Mouse (Mus musculus) liver, postnatal 0 days (tissue): ENCODE measurements around the gene Gm49425. TPM values are rescaled to one million over a fixed set of nuclear protein-coding genes. Genes with fewer than 3 reads are reported as not detected.
A peak's percentile ranks its signal among the peaks of the same experiment; 100 is the strongest.

Experiments used
- ATAC-seq: fragments of 200-750 bp; cut with Nextera tagmentation; 2 replicates; pipeline ENCODE4 v1.8.0; 2017; ENCODE audit warnings: mild to moderate bottlenecking, moderate library complexity
- DNase-seq: peaks from one replicate; pipeline ENCODE4 v3.0.0-alpha.2; 2016
- H3K27ac ChIP-seq: fragments of 300-500 bp; sonication (generic); 2 replicates; pipeline ENCODE4 v1.5.1; 2014; ENCODE audit warnings: antibody characterized with exemption, moderate library complexity, mild to moderate bottlenecking, low read depth
- H3K27me3 ChIP-seq: fragments of 300-500 bp; sonication (generic); 2 replicates; pipeline ENCODE4 v1.6.1; 2014; ENCODE audit warnings: low read length, control low read depth, mixed read lengths; ENCODE audit not compliant: insufficient read depth
- H3K36me3 ChIP-seq: fragments of 300-500 bp; sonication (generic); replicated peaks from 2 replicates; pipeline ENCODE4 v1.6.1; 2014; ENCODE audit warnings: mild to moderate bottlenecking, control low read depth, low read length, moderate library complexity, mixed read lengths; ENCODE audit not compliant: insufficient read depth
- H3K4me1 ChIP-seq: fragments of 300-500 bp; sonication (generic); 2 replicates; pipeline ENCODE4 v1.6.1; 2014; ENCODE audit warnings: antibody characterized with exemption, mild to moderate bottlenecking, control low read depth; ENCODE audit not compliant: insufficient read depth
- H3K4me2 ChIP-seq: fragments of 300-500 bp; sonication (generic); 2 replicates; pipeline ENCODE4 v1.6.1; 2014; ENCODE audit warnings: low read depth, mild to moderate bottlenecking, low read length, moderate library complexity, mixed read lengths
- H3K4me3 ChIP-seq: fragments of 300-500 bp; sonication (generic); 2 replicates; pipeline ENCODE4 v1.5.1; 2014; ENCODE audit warnings: low read depth, low read length
- H3K9ac ChIP-seq: fragments of 300-500 bp; sonication (generic); replicated peaks from 2 replicates; pipeline ENCODE4 v1.6.1; 2014; ENCODE audit warnings: mild to moderate bottlenecking, moderate library complexity
- H3K9me3 ChIP-seq: fragments of 300-500 bp; sonication (generic); 2 replicates; pipeline ENCODE4 v1.6.1; 2016; ENCODE audit warnings: mild to moderate bottlenecking, control low read depth, low read length, mixed read lengths
- CTCF ChIP-seq: sonication (generic); IDR thresholded peaks from 2 replicates; pipeline ENCODE4 v1.5.1; 2016; ENCODE audit warnings: antibody characterized with exemption, low read depth
- EP300 ChIP-seq: IDR thresholded peaks from 2 replicates; pipeline ENCODE4 v1.6.1; 2016; ENCODE audit warnings: antibody characterized with exemption, low read depth, mild to moderate bottlenecking
- WGBS: fragments of 180-500 bp; shearing (Covaris S2); extraction: QIAGEN DNeasy Blood & Tissue Kit; methylation state at CpG from one replicate; pipeline ENCODE4 v1.1.7; 2014; ENCODE audit not compliant: insufficient replicate concordance; 5-methylcytosine and 5-hydroxymethylcytosine counted together
- polyA plus RNA-seq: library from polyadenylated mRNA; unstranded; fragments of >200 nt; fragmentation: Nextera tagmentation; extraction: Ambion mirVana; gene quantifications from 2 replicates; pipeline ENCODE4 v1.2.1, GENCODE M21; 2015

Gm49425 gene
- polyA plus RNA-seq, 1 experiment from 2014 or later: not detected

- Histone ChIP-seq H3K9me3 (no peaks in the 10 kb centered on the region), H3K9ac (no peak overlapping the region), H3K4me2 (no peak overlapping the region), H3K27me3 (no peaks in the 10 kb centered on the region), H3K36me3 (no peaks in the 10 kb centered on the region), H3K4me1 (no peaks in the 10 kb centered on the region), H3K27ac (no peak overlapping the region), H3K4me3 (no peak overlapping the region)
- ATAC-seq (no peak), DNase-seq (no peak)
- TF ChIP-seq EP300 (no peak), CTCF (no peak)
- whole genome bisulfite sequencing: 52% methylated on average over 3 of the region's 3 CpGs
Observed at GRCm38 (mm10) chr15:101544478-101544877, 27.4 kb upstream of the Gm49425 start.

DNA sequence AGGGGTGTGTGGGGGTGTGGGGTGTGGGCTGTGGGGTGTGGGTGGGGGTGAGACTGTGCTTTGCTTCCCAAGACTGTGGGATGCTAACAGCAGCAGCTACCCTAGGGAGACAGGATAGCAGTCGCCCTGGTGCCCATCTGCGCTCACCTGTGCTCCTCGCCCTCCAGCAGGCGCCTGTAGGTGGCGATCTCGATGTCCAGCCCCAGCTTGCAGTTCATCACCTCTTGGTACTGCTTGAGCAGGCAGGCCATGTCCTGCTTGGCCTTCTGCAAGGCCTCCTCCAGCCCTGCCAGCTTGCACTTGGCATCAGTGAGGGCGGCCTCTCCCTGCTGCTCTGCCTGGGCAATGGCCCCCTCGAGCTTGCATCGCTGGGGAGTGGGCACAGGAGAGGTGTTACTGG is 25.5 kb upstream of the Gm49425 start:
- no peak overlapping the region for H3K27ac ChIP-seq
- H3K36me3 ChIP-seq: no peaks in the 10 kb centered on the region
- H3K9me3 ChIP-seq: no peaks in the 10 kb centered on the region
- H3K4me2 ChIP-seq: no peak overlapping the region
- no peak overlapping the region for H3K9ac ChIP-seq
- H3K27me3 ChIP-seq: no peaks in the 10 kb centered on the region
- TF ChIP-seq EP300 (no peak), CTCF (peak; percentile 12; the same call in 1 of the 2 replicates)
- no peak for DNase-seq
- no peaks in the 10 kb centered on the region for H3K4me1 ChIP-seq
- 53% methylated on average over 9 of the region's 9 CpGs for WGBS
- no peak overlapping the region for H3K4me3 ChIP-seq
- no peak for ATAC-seq

DNA sequence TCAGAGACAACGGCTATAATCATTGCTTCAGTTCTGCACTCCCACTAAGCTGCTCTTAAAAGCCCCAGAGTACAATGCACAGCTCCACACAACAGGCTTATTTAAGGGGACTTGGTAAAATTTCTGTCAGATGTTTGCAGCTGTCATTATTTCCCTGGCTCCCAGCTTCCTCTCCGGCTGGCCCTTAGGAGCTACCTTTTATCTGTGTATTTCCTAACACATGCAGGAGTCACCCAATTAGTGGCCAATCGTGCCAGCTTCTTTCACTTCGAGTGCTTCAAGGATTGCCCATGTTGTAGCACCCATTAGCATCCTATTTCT is 21.5 kb upstream of the Gm49425 start:
- Histone ChIP-seq H3K27ac (no peak overlapping the region), H3K9ac (no peak overlapping the region), H3K4me1 (no peaks in the 10 kb centered on the region), H3K9me3 (no peaks in the 10 kb centered on the region), H3K4me3 (no peak overlapping the region), H3K36me3 (no peaks in the 10 kb centered on the region), H3K27me3 (no peaks in the 10 kb centered on the region), H3K4me2 (no peak overlapping the region)
- no peak for ATAC-seq
- DNase-seq: no peak
- WGBS: 58% methylated on average over 4 of the region's 4 CpGs
- TF ChIP-seq CTCF: no peak
- no peak for TF ChIP-seq EP300

DNA sequence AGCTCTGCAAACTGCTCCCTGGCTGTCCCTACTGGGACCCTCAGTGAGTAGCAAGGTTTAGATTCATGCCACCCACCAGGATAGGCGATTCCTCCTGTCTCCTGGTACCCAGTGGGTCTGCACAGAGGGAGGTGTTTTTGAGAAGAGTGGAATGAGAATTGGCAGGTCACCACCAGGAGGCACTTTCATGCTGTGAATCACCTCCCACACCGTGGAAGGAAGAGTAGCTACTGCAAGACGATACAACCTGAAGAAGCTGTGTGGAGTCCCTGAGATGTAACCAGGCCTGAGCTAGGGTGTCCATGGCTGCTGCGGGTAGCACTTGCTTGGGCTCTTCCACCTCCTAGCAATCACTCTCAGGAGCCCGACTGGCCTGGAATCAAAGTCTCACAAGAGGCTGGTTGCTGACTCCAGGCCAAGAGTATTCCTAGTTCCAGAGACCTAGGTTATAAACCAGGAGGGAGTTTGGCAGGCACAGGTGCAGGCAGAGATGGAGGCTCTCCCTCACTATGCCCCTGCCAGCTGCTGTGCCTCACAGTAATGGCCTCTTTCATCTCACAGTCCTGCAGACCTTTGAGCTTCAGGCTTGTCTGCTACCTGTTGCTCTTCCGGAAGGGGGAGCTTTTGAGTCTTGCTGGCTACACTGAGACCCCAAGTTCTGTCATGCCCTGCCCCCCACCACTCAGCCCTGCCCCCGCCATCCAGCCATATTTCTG is 21.0 kb upstream of the Gm49425 start:
- no peak overlapping the region for H3K4me2 ChIP-seq
- no peak overlapping the region for H3K9ac ChIP-seq
- no peaks in the 10 kb centered on the region for H3K9me3 ChIP-seq
- no peak overlapping the region for H3K4me3 ChIP-seq
- TF ChIP-seq CTCF (0 out of 2 replicates have a peak, but pooled peaks have one; percentile 3), EP300 (no peak)
- no peak overlapping the region for H3K27ac ChIP-seq
- H3K36me3 ChIP-seq: no peaks in the 10 kb centered on the region
- no peaks in the 10 kb centered on the region for H3K27me3 ChIP-seq
- DNase-seq (no peak), ATAC-seq (no peak)
- no peaks in the 10 kb centered on the region for H3K4me1 ChIP-seq
- WGBS: 36% methylated on average over 7 of the region's 7 CpGs

DNA sequence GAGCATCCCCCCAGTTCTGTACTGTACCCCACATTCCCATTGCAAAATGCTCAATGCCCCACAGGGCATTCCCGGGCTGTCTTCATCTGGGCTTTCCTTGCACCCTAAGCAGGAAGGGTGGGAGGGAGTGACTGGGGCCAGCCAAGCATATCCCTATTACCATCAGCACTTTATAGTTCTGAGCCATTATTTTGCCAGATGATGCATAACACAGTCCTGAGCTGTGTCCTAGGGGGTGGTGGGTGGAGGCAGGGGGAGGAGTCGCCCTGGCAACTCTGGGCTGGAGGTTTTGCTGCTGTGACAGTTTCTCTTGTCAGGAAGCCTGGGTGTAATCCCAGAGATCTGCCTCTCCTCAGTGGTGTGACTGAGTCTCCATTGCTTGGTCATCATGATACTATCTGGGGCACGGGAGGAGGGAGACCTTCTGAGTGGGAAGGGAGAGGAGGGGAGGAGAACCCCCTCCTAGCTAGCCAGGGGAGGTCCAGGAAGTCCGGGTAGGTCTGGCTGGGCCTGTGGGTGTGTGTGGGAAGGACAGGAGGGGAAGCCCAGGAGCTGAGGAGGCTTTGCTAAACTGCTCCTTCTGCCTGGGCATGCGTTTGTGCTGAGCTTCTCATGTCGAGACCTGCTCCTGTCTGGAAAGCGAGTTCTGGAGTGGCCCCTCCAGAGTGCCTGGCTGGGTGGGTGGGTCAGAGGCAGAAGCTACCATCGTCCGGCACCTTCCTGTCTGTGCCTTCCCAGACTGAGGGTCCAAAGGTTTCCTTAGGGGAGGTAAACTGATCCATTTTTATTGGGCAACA is 19.2 kb upstream of the Gm49425 start:
- H3K4me2 ChIP-seq: no peak overlapping the region
- no peak for DNase-seq
- H3K4me3 ChIP-seq: no peak overlapping the region
- no peak overlapping the region for H3K27ac ChIP-seq
- TF ChIP-seq EP300 (no peak), CTCF (no peak)
- no peaks in the 10 kb centered on the region for H3K36me3 ChIP-seq
- H3K9ac ChIP-seq: no peak overlapping the region
- no peaks in the 10 kb centered on the region for H3K9me3 ChIP-seq
- no peak for ATAC-seq
- H3K27me3 ChIP-seq: no peaks in the 10 kb centered on the region
- 50% methylated on average over 8 of the region's 9 CpGs for WGBS
- H3K4me1 ChIP-seq: no peaks in the 10 kb centered on the region

DNA sequence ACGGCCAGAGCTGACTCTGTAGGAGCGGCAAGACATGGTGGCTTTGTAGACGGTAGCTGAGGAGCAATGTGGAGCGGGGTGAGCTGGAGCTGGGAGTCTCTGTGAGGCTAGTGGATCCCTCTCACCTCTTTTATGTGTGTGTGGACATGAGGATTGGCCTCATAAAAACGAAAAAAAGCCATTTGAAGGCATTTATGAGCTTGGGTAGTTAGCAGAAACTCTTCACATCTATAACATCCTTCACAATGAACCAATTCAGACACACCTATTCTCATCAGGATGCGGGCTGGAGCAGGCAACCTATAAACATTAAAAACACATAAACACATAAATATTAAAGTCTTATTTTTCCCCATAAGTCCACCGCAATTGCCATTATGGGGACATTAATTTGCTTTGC is 15.7 kb upstream of the Gm49425 start, which contains the start of gene Krt84:
TSS of gene Krt84 (minus strand) at position 101 of the 400 bp plus-strand sequence.
- TF ChIP-seq CTCF (no peak), EP300 (no peak)
- no peak within 1 kb of the TSS for H3K27ac ChIP-seq
- no peak within 1 kb of the TSS for H3K4me3 ChIP-seq
- DNase-seq: no peak
- H3K9me3 ChIP-seq: no peaks in the 10 kb centered on the region
- no peaks in the 10 kb centered on the region for H3K36me3 ChIP-seq
- ATAC-seq: no peak
- WGBS: 77% methylated on average over 7 of the region's 7 CpGs
- H3K9ac ChIP-seq: no peak within 1 kb of the TSS
- H3K27me3 ChIP-seq: no peaks in the 10 kb centered on the region
- no peak within 1 kb of the TSS for H3K4me2 ChIP-seq
- no peaks in the 10 kb centered on the region for H3K4me1 ChIP-seq
